Mouse (Mus musculus) midbrain, embryonic 12.5 days (tissue): ENCODE measurements around the gene Utp20. TPM values are rescaled to one million over a fixed set of nuclear protein-coding genes. Genes with fewer than 3 reads are reported as not detected.
A peak's percentile ranks its signal among the peaks of the same experiment; 100 is the strongest.
"Not testable (repeated sequence)": the region's sequence is repeated elsewhere in the genome, so short reads cannot be mapped to it uniquely, and the experiment has no call there.

Source experiments
- ATAC-seq: fragments of 200-750 bp; cut with Nextera tagmentation; 2 replicates; pipeline ENCODE4 v1.8.0; 2017; ENCODE audit warnings: low read depth, moderate TSS enrichment, moderate library complexity; ENCODE audit not compliant: low FRiP score
- H3K27ac ChIP-seq: fragments of 300-500 bp; sonication (generic); replicated peaks from 2 replicates; pipeline ENCODE4 v1.5.1; 2016; ENCODE audit warnings: mild to moderate bottlenecking
- H3K27me3 ChIP-seq: fragments of 300-500 bp; sonication (generic); 2 replicates; pipeline ENCODE4 v1.6.1; 2016; ENCODE audit warnings: mild to moderate bottlenecking
- H3K36me3 ChIP-seq: fragments of 300-500 bp; sonication (generic); 2 replicates; pipeline ENCODE4 v1.6.1; 2016
- H3K4me1 ChIP-seq: fragments of 300-500 bp; sonication (generic); 2 replicates; pipeline ENCODE4 v1.6.1; 2016
- H3K4me2 ChIP-seq: fragments of 300-500 bp; sonication (generic); replicated peaks from 2 replicates; pipeline ENCODE4 v1.6.1; 2016; ENCODE audit warnings: mild to moderate bottlenecking, moderate library complexity
- H3K4me3 ChIP-seq: fragments of 300-500 bp; sonication (generic); 2 replicates; pipeline ENCODE4 v1.5.1; 2016; ENCODE audit warnings: mild to moderate bottlenecking
- H3K9ac ChIP-seq: fragments of 300-500 bp; sonication (generic); replicated peaks from 2 replicates; pipeline ENCODE4 v1.6.1; 2016; ENCODE audit warnings: mild to moderate bottlenecking, moderate library complexity
- H3K9me3 ChIP-seq: fragments of 300-500 bp; sonication (generic); 2 replicates; pipeline ENCODE4 v1.6.1; 2016; ENCODE audit warnings: mild to moderate bottlenecking
- WGBS: fragments of 180-500 bp; shearing (Covaris S2); methylation state at CpG from one replicate; pipeline ENCODE4 v1.1.7; 2016; 5-methylcytosine and 5-hydroxymethylcytosine counted together
- polyA plus RNA-seq: library from polyadenylated mRNA; unstranded; fragments of >200 nt; fragmentation: Nextera tagmentation; extraction: Ambion mirVana; gene quantifications from 2 replicates; pipeline ENCODE4 v1.2.1, GENCODE M21; 2016

Utp20 gene
- polyA plus RNA-seq, 1 experiment from 2014 or later, result 18.7 TPM

- not testable (repeated sequence) for H3K9me3 ChIP-seq, H3K27ac ChIP-seq, H3K36me3 ChIP-seq, H3K4me1 ChIP-seq, H3K27me3 ChIP-seq
- Histone ChIP-seq H3K4me2 (peak overlapping the region; percentile 77), H3K4me3 (peak overlapping the region; percentile 92), H3K9ac (peak overlapping the region; percentile 51; the same call in 1 of the 2 replicates)
- WGBS, result 4% methylated on average over 6 of the region's 6 CpGs
- ATAC-seq, result peak; percentile 78
These were observed 323 bp upstream of the Utp20 start for GRCm38 (mm10) chr10:88826947-88827306.

- Histone ChIP-seq H3K27me3 (no peaks in the 10 kb centered on the region), H3K27ac (no peak overlapping the region), H3K9ac (no peak overlapping the region), H3K36me3 (peaks cover 75% of the 10 kb centered on the region), H3K4me3 (no peak overlapping the region), H3K4me1 (no peaks in the 10 kb centered on the region), H3K9me3 (no peaks in the 10 kb centered on the region), H3K4me2 (no peak overlapping the region)
- no peak for ATAC-seq
- whole genome bisulfite sequencing, result 92% methylated on average over 5 of the region's 5 CpGs
These were observed 9.3 kb downstream of the Utp20 start for GRCm38 (mm10) chr10:88817335-88817734.

GRCm38 (mm10) chr10:88815256-88815655 is 11.3 kb downstream of the Utp20 start:
- no peak overlapping the region for H3K27ac ChIP-seq
- 84% methylated on average over 2 of the region's 2 CpGs for WGBS
- H3K9me3 ChIP-seq, result no peaks in the 10 kb centered on the region
- no peak overlapping the region for H3K4me2 ChIP-seq
- H3K4me3 ChIP-seq, result no peak overlapping the region
- no peaks in the 10 kb centered on the region for H3K4me1 ChIP-seq
- no peak overlapping the region for H3K9ac ChIP-seq
- peaks cover 71% of the 10 kb centered on the region for H3K36me3 ChIP-seq
- no peaks in the 10 kb centered on the region for H3K27me3 ChIP-seq
- ATAC-seq, result no peak

- 89% methylated on average over 5 of the region's 5 CpGs for WGBS
- Histone ChIP-seq H3K27me3 (no peaks in the 10 kb centered on the region), H3K4me1 (no peaks in the 10 kb centered on the region), H3K4me2 (no peak overlapping the region), H3K27ac (no peak overlapping the region), H3K36me3 (peaks cover 66% of the 10 kb centered on the region), H3K4me3 (no peak overlapping the region), H3K9ac (no peak overlapping the region), H3K9me3 (no peaks in the 10 kb centered on the region)
- no peak for ATAC-seq
These were observed 14.9 kb downstream of the Utp20 start for GRCm38 (mm10) chr10:88811704-88812103.

GRCm38 (mm10) chr10:88802236-88802635 is 24.4 kb downstream of the Utp20 start:
- H3K4me3 ChIP-seq, result no peak overlapping the region
- no peak overlapping the region for H3K4me2 ChIP-seq
- H3K27ac ChIP-seq, result no peak overlapping the region
- H3K27me3 ChIP-seq, result no peaks in the 10 kb centered on the region
- no peaks in the 10 kb centered on the region for H3K9me3 ChIP-seq
- peaks cover 56% of the 10 kb centered on the region for H3K36me3 ChIP-seq
- WGBS, result 93% methylated on average over 3 of the region's 3 CpGs
- H3K4me1 ChIP-seq, result no peaks in the 10 kb centered on the region
- no peak for ATAC-seq
- no peak overlapping the region for H3K9ac ChIP-seq

GRCm38 (mm10) chr10:88799381-88799780 is 27.2 kb downstream of the Utp20 start:
- 91% methylated on average over 7 of the region's 7 CpGs for whole genome bisulfite sequencing
- no peak overlapping the region for H3K9ac ChIP-seq
- no peaks in the 10 kb centered on the region for H3K27me3 ChIP-seq
- H3K36me3 ChIP-seq, result peaks cover 60% of the 10 kb centered on the region
- H3K27ac ChIP-seq, result no peak overlapping the region
- H3K9me3 ChIP-seq, result no peaks in the 10 kb centered on the region
- ATAC-seq, result no peak
- no peaks in the 10 kb centered on the region for H3K4me1 ChIP-seq
- no peak overlapping the region for H3K4me3 ChIP-seq
- H3K4me2 ChIP-seq, result no peak overlapping the region

- no peak overlapping the region for H3K4me2 ChIP-seq
- no peak overlapping the region for H3K9ac ChIP-seq
- H3K4me1 ChIP-seq, result no peaks in the 10 kb centered on the region
- peaks cover 60% of the 10 kb centered on the region for H3K36me3 ChIP-seq
- H3K27me3 ChIP-seq, result no peaks in the 10 kb centered on the region
- no peaks in the 10 kb centered on the region for H3K9me3 ChIP-seq
- H3K27ac ChIP-seq, result no peak overlapping the region
- ATAC-seq, result no peak
- no peak overlapping the region for H3K4me3 ChIP-seq
These were observed 29.2 kb downstream of the Utp20 start for GRCm38 (mm10) chr10:88797452-88797851.

- 89% methylated on average over 4 of the region's 4 CpGs for whole genome bisulfite sequencing
- Histone ChIP-seq H3K36me3 (peaks cover 64% of the 10 kb centered on the region), H3K4me1 (no peaks in the 10 kb centered on the region)
These were observed 29.7 kb downstream of the Utp20 start for GRCm38 (mm10) chr10:88796939-88797338.

GRCm38 (mm10) chr10:88795226-88795625 is 31.4 kb downstream of the Utp20 start:
- Histone ChIP-seq H3K36me3 (peaks cover 76% of the 10 kb centered on the region), H3K27me3 (no peaks in the 10 kb centered on the region), H3K9ac (no peak overlapping the region), H3K9me3 (no peaks in the 10 kb centered on the region), H3K27ac (no peak overlapping the region), H3K4me2 (no peak overlapping the region), H3K4me1 (no peaks in the 10 kb centered on the region), H3K4me3 (no peak overlapping the region)
- WGBS, result 93% methylated on average over 7 of the region's 7 CpGs
- ATAC-seq, result no peak

More at GRCm38 (mm10) chr10:88796939-88797338, 29.7 kb downstream of the Utp20 start:
- Histone ChIP-seq H3K27me3 (no peaks in the 10 kb centered on the region), H3K4me3 (no peak overlapping the region), H3K9ac (no peak overlapping the region), H3K9me3 (no peaks in the 10 kb centered on the region), H3K4me2 (no peak overlapping the region), H3K27ac (no peak overlapping the region)
- no peak for ATAC-seq

- Histone ChIP-seq H3K4me3 (no peak overlapping the region), H3K9ac (no peak overlapping the region), H3K36me3 (peaks cover 71% of the 10 kb centered on the region), H3K4me1 (no peaks in the 10 kb centered on the region), H3K27ac (no peak overlapping the region), H3K4me2 (no peak overlapping the region), H3K27me3 (no peaks in the 10 kb centered on the region), H3K9me3 (no peaks in the 10 kb centered on the region)
- WGBS, result 92% methylated on average over 8 of the region's 8 CpGs
- ATAC-seq, result no peak
These were observed 32.0 kb downstream of the Utp20 start for GRCm38 (mm10) chr10:88794606-88795005.

- Histone ChIP-seq H3K27ac (no peak overlapping the region), H3K9ac (no peak overlapping the region), H3K36me3 (peaks cover 66% of the 10 kb centered on the region), H3K9me3 (no peaks in the 10 kb centered on the region), H3K4me3 (no peak overlapping the region), H3K4me2 (no peak overlapping the region), H3K27me3 (no peaks in the 10 kb centered on the region), H3K4me1 (no peaks in the 10 kb centered on the region)
- no peak for ATAC-seq
These were observed 32.9 kb downstream of the Utp20 start for GRCm38 (mm10) chr10:88793671-88794070.

GRCm38 (mm10) chr10:88784513-88784931 is 42.1 kb downstream of the Utp20 start:
- ATAC-seq, result no peak
- Histone ChIP-seq H3K4me3 (no peak overlapping the region), H3K4me2 (no peak overlapping the region), H3K9ac (no peak overlapping the region), H3K27me3 (no peaks in the 10 kb centered on the region), H3K36me3 (peaks cover 36% of the 10 kb centered on the region), H3K9me3 (no peaks in the 10 kb centered on the region), H3K4me1 (no peaks in the 10 kb centered on the region), H3K27ac (no peak overlapping the region)
- WGBS, result 84% methylated on average over 5 of the region's 5 CpGs

GRCm38 (mm10) chr10:88783941-88784340 is 42.7 kb downstream of the Utp20 start:
- ATAC-seq, result no peak
- 94% methylated on average over 5 of the region's 5 CpGs for WGBS
- H3K36me3 ChIP-seq, result peaks cover 35% of the 10 kb centered on the region

More at GRCm38 (mm10) chr10:88783941-88784340, 42.7 kb downstream of the Utp20 start:
- H3K27ac ChIP-seq, result no peak overlapping the region
- no peaks in the 10 kb centered on the region for H3K4me1 ChIP-seq
- H3K27me3 ChIP-seq, result no peaks in the 10 kb centered on the region
- H3K9ac ChIP-seq, result no peak overlapping the region
- H3K4me3 ChIP-seq, result no peak overlapping the region
- H3K4me2 ChIP-seq, result no peak overlapping the region
- H3K9me3 ChIP-seq, result no peaks in the 10 kb centered on the region
